Mouse (Mus musculus): ENCODE results near the gene Ano1. TPM values are rescaled to one million over a fixed set of nuclear protein-coding genes. Genes with fewer than 3 reads are reported as not detected.
A peak's percentile ranks its signal among the peaks of the same experiment; 100 is the strongest.

The Ano1 gene
- not detected in 2 replicates for total RNA-seq (2017)

- ATAC-seq (ENCODE audit: extremely low read depth, insufficient number of reproducible peaks, low FRiP score, poor library complexity, severe bottlenecking), result no peak
These were observed at the start of gene Ano1 for GRCm38 (mm10) chr7:144751833-144752232. Gene Ano1, minus strand, starts transcription at chr7:144751974.

GRCm38 (mm10) chr7:144798471-144798870 is 46.7 kb upstream of the Ano1 start:
- ATAC-seq (ENCODE audit: extremely low read depth, insufficient number of reproducible peaks, low FRiP score, poor library complexity, severe bottlenecking), result no peak

DNA sequence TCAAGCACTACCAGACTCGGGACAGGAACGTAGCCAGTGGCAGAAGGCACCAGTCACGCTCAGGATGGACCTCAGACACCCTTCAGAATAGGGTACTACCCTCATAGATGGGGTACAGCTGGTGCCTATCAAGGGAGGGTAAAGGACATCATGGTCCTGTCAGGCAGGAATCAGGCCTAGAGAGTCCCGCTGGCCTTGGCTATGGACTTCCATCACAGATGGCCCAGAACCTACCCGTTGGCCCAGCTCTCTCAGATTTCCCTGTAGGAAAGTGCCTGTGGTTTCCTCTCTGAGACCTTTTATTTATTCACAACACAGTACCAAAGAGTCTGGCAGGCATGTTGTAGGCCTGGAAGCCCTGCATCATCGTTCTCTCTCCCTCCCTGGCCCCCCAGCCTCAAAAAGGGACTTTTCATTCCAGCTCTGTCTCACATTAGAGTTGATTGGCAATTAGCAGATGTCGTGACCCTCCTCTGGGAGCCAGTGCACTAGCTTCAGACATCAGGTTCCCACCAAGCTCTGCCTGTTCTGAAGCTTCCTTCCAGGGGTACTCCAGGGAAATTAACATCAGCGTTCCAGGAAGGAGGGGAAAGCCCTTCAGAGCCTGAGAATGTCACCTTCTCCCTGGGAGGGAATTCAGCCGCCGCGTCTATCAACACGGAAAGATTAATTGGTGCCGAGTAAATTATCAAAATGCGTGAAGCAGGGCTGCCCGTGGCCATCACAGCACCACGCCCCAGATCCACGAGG is 45.4 kb upstream of the Ano1 start:
- ATAC-seq (ENCODE audit: extremely low read depth, insufficient number of reproducible peaks, low FRiP score, poor library complexity, severe bottlenecking), result no peak

- ATAC-seq (ENCODE audit: extremely low read depth, insufficient number of reproducible peaks, low FRiP score, poor library complexity, severe bottlenecking), result no peak
These were observed 44.3 kb upstream of the Ano1 start for GRCm38 (mm10) chr7:144795976-144796474.

- ATAC-seq (ENCODE audit: extremely low read depth, insufficient number of reproducible peaks, low FRiP score, poor library complexity, severe bottlenecking), result no peak
These were observed 41.5 kb upstream of the Ano1 start for GRCm38 (mm10) chr7:144793296-144793695.

DNA sequence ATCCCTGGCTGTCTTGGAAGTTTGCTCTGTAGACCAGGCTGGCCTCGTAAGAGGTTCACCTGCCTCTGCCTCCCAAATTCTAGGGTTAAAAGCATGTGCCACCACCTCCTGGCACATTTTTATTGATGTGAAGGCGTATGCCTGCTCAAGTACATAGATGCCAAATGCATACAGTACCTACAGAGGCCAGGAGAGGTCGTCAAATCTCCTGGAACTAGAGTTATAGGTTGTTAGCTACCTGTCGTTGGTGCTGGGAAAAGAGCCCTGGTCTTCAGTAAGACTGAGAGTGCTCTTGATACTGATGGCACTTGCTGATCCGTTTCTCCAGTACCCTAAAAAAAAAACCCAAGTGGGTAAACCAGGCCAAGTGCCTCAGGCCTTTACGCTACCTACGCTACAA is 39.7 kb upstream of the Ano1 start:
- no peak for ATAC-seq (ENCODE audit: extremely low read depth, insufficient number of reproducible peaks, low FRiP score, poor library complexity, severe bottlenecking)

DNA sequence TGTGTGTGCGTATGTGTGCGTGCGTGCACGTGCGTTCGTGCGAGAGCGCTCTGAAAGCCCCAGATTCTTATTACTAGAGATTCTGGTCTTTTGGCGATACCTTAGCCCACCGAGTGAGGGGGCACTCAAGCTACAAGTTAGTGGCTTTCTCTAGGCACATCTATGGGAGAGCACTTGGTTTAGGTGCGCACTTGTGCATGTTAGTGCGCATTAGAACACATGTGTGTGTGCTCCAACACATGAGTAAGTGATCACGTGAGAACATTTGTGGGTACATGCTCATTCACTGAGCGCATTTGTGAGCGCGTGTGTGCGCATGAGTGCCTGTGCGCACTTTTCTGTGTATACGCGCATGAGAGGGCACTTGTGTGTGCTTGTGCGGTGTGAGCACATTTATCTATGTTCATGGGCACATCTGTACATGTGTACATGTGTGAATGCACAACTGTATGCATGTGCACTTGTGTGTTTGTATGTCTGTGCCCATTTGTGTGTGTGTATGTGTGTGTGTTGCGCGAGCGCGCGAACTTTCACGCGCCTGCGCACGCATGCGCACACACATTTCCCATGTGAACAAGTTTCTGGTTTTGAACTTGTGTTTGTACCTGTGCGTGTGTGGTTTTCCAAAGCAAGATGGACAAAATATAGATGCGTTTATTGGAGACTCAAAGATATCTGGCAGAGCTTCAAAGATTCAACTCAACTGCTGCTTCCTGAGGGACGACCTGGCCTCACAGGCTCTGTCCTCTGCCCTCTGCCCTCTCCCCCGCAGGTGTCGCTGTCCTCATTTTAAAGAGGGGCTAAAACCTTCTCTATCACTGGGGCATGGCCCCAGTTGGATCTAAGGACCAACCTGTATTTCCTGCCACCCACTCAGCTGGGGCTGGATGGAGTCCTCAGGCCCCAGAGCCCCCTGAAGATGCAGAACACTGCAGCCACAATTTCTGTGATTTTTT is 38.1 kb upstream of the Ano1 start:
- ATAC-seq (ENCODE audit: extremely low read depth, insufficient number of reproducible peaks, low FRiP score, poor library complexity, severe bottlenecking), result no peak

DNA sequence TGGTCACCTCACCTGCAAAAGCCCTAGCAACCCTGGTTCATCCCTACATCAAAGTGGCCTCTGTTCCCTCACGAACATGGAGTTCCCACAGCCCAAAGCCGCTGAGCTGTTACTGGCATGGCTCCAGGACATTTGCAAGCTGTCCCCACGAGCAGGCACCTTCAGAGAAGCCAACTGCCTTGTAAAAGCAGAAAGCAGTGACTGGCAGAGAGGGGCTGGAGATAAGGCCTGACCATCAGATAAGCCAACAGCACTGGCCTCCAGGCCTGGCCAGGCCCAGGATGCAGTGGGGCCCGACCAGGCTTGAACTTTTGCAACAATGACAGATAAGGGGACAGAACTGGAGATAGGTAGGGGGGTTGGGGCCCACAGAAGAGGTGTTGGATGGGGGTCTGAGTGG is 36.9 kb upstream of the Ano1 start:
- no peak for ATAC-seq (ENCODE audit: extremely low read depth, insufficient number of reproducible peaks, low FRiP score, poor library complexity, severe bottlenecking)

GRCm38 (mm10) chr7:144787501-144787900 is 35.7 kb upstream of the Ano1 start:
- no peak for ATAC-seq (ENCODE audit: extremely low read depth, insufficient number of reproducible peaks, low FRiP score, poor library complexity, severe bottlenecking)

DNA sequence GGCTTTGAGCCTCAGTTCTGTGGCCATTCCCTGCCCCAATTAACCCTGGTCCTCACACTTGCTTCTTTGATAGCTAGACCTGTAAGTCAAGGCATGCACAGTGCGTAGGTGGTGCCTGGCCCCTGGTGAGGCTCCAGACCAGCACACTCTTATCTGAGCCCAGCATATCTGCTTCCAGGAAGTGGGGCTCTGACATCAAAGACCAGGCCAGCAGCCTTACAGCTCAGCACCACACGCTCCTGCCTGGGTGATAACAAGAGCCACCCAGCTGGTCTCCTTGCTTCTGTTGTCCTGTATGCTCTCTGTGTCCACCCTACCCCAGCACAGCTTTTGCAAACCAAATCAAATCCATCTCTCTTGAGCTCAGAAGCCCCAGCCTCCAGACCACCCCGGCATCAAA is 34.8 kb upstream of the Ano1 start:
- ATAC-seq (ENCODE audit: extremely low read depth, insufficient number of reproducible peaks, low FRiP score, poor library complexity, severe bottlenecking), result no peak

DNA sequence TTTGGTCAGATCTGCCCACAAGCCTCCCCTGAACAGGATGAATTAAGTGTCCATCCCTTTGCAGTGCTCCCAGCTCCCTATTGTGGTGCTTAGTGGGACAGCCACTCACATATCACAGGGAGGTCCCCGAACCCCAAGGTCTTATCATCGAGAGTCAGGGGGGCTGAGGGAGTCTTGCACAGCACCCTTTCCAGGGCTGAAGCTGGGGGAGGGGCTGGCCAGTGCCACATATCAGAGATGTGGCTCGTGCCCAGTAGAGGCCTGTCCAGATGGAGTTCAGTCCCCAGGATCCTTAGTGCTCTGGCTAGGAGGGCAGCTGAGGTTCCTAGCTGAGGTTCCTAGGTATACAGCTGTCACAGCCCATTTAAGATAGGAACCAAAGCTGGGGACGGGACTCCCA is 32.4 kb upstream of the Ano1 start:
- no peak for ATAC-seq (ENCODE audit: extremely low read depth, insufficient number of reproducible peaks, low FRiP score, poor library complexity, severe bottlenecking)

- no peak for ATAC-seq (ENCODE audit: extremely low read depth, insufficient number of reproducible peaks, low FRiP score, poor library complexity, severe bottlenecking)
These were observed 30.6 kb upstream of the Ano1 start for GRCm38 (mm10) chr7:144782402-144782801.

DNA sequence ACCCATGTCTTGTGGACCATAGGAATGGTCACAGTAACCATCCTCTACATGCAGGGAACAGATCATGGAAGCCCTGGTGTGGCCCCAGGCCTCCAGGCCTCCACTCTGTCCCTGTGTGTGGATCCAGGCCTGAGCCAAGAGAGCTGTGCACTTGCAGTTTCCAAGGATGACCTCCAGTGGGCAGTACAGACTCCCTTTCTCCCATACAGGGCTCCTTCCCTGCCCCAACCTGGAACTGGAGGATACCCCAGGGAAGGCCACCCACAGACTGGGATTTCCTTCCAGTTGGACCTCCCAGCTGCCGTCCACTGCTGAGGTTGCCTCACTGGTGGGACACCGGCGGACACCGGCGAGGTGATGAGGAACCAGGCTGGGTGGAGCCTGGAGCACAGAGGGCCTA is 29.6 kb upstream of the Ano1 start:
- no peak for ATAC-seq (ENCODE audit: extremely low read depth, insufficient number of reproducible peaks, low FRiP score, poor library complexity, severe bottlenecking)

DNA sequence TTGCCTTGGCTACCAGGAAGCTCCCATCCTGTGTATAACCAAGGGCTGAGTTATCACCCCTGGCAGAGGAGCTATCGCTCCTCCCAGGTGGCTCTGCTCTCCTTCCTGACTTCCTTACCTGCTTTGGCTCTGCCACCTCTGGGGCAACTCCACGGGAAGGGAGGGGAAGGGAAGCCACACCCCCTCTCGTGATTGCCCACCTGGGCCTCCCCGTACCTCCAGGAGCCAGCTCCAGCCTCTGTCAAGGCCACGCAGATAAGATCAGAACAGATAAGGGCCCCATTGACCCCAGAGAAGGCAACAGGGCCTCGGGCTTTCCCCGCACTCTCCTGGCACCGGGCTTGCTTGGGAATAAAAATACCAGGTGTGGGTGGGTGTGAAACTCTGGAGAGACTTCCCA is 28.4 kb upstream of the Ano1 start:
- no peak for ATAC-seq (ENCODE audit: extremely low read depth, insufficient number of reproducible peaks, low FRiP score, poor library complexity, severe bottlenecking)

GRCm38 (mm10) chr7:144779691-144780090 is 27.9 kb upstream of the Ano1 start:
- no peak for ATAC-seq (ENCODE audit: extremely low read depth, insufficient number of reproducible peaks, low FRiP score, poor library complexity, severe bottlenecking)

- no peak for ATAC-seq (ENCODE audit: extremely low read depth, insufficient number of reproducible peaks, low FRiP score, poor library complexity, severe bottlenecking)
These were observed 26.0 kb upstream of the Ano1 start for GRCm38 (mm10) chr7:144777805-144778204.

GRCm38 (mm10) chr7:144775804-144776447 is 24.2 kb upstream of the Ano1 start:
- peak; percentile 37; the same call in 1 of the 2 replicates for ATAC-seq (ENCODE audit: extremely low read depth, insufficient number of reproducible peaks, low FRiP score, poor library complexity, severe bottlenecking)

DNA sequence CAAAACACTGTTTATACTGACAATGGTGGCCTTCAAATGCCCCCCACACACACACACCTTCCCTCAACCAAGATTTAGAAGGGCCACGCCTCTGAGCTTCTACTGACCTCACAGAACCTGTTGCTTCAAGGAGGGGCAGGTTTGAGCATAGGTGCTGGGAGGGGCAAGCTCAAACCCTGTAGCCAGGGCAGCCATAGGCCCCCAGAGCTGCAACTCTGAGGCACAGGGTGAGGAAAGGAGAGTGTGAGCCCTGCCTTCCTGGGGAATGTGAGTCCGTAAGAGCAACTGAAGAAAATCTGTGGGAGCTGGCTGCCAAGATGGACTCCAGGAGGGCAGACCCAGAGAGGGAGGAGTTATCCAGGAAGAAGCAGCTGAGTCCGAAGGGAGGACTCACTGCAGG is 23.4 kb upstream of the Ano1 start:
- no peak for ATAC-seq (ENCODE audit: extremely low read depth, insufficient number of reproducible peaks, low FRiP score, poor library complexity, severe bottlenecking)

DNA sequence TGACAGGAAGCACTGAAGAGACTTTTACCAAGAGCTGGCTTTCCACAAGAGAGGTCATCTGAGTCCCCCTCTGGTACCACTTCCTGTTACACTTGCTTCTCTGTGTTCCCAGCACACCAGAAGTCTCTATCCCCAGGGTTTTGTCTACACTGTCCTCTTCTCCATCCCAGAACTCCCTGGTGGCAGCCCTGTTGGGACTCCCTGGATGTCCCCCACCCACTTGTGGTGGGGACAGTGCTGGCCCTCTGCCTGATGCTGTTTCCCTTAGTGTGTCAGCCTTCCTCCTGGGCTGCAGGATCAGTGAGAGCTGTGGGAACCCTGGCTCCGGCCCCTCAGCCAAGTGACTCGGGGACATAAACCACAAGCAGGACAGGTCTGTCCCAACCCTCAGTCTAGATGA is 22.5 kb upstream of the Ano1 start:
- no peak for ATAC-seq (ENCODE audit: extremely low read depth, insufficient number of reproducible peaks, low FRiP score, poor library complexity, severe bottlenecking)

Data from neutrophil, adult 5-6 weeks (primary cell).